In genomic region chr1:181150827-181151534, GRCm38 (mm10) we compare ENCODE assay signal across 7 mouse cellular contexts. TPM values are rescaled to one million over a fixed set of nuclear protein-coding genes. Genes with fewer than 3 reads are reported as not detected.
DNase-seq lines count a peak whose midpoint lies in the region; ATAC-seq lines count a peak whose summit lies in the region.

No protein-coding gene starts in this region.

- H3K9me3 ChIP-seq in intestine, embryonic 16.5 days (ENCODE audit: control insufficient read depth, low read length) = no peaks in the 10 kb centered on the region
- no peaks in the 10 kb centered on the region for H3K9me3 ChIP-seq in midbrain, embryonic 11.5 days (ENCODE audit: control insufficient read depth, low read length)

- peak overlapping the region; percentile 67 for H3K4me2 ChIP-seq in intestine, embryonic 16.5 days (ENCODE audit: low read depth, low read length)
- H3K4me2 ChIP-seq in midbrain, embryonic 11.5 days = peak overlapping the region; percentile 65

- H3K27ac ChIP-seq in intestine, embryonic 16.5 days (ENCODE audit: low read length) = peak overlapping the region; percentile 84
- H3K27ac ChIP-seq in midbrain, embryonic 11.5 days (ENCODE audit: low read depth, low read length) = peak overlapping the region; percentile 84

- H3K36me3 ChIP-seq in intestine, embryonic 16.5 days (ENCODE audit: control insufficient read depth, insufficient read depth, low read length) = no peaks in the 10 kb centered on the region
- H3K36me3 ChIP-seq in midbrain, embryonic 11.5 days (ENCODE audit: control insufficient read depth, insufficient read depth, low read length) = no peaks in the 10 kb centered on the region; the same call in 1 of the 2 replicates

- H3K4me1 ChIP-seq in intestine, embryonic 16.5 days (ENCODE audit: control insufficient read depth, insufficient read depth, low read length) = peaks cover 21% of the 10 kb centered on the region
- H3K4me1 ChIP-seq in midbrain, embryonic 11.5 days (ENCODE audit: control insufficient read depth, insufficient read depth, low read length) = peaks cover 8% of the 10 kb centered on the region; the same call in 1 of the 2 replicates

- peak; percentile 86 for ATAC-seq in intestine, embryonic 16.5 days
- ATAC-seq in midbrain, embryonic 11.5 days (ENCODE audit: low FRiP score) = peak; percentile 95

- no peaks in the 10 kb centered on the region for H3K27me3 ChIP-seq in intestine, embryonic 16.5 days (replicated peaks; ENCODE audit: control insufficient read depth, insufficient read depth, low read length)
- no peaks in the 10 kb centered on the region for H3K27me3 ChIP-seq in midbrain, embryonic 11.5 days (ENCODE audit: control insufficient read depth, insufficient read depth, low read length)

- under 1% methylated on average over 54 of the region's 59 CpGs for WGBS in intestine, embryonic 16.5 days
- under 1% methylated on average over 58 of the region's 59 CpGs for WGBS in midbrain, embryonic 11.5 days

- peak overlapping the region; percentile 93 for H3K9ac ChIP-seq in intestine, embryonic 16.5 days (ENCODE audit: low read depth, low read length)
- peak overlapping the region; percentile 93 for H3K9ac ChIP-seq in midbrain, embryonic 11.5 days (ENCODE audit: low read length)

- intact Hi-C loops in gastrocnemius, postnatal 36 days (cut with DNase I) = no loop called here
- intact Hi-C loops in left cerebral cortex, postnatal 36 days (cut with DNase I) = no loop called here

- H3K4me3 ChIP-seq in intestine, embryonic 16.5 days (ENCODE audit: low read length) = peak overlapping the region; percentile 96
- H3K4me3 ChIP-seq in midbrain, embryonic 11.5 days (ENCODE audit: low read depth, low read length) = peak overlapping the region; percentile 90

- peak; percentile 84 to 87 for DNase-seq in adrenal gland, adult 18-20 months (ENCODE audit: low spot score in 2 of 2)
- DNase-seq in embryo, embryonic 11 days = peak; percentile 96
- DNase-seq in gastrocnemius, postnatal 36 days = peak; percentile 77 to 85
- DNase-seq in left cerebral cortex, postnatal 36 days (ENCODE audit: low spot score in 2 of 2) = peak; percentile 89 to 92
- DNase-seq in midbrain, embryonic 11.5 days (ENCODE audit: low spot score, missing footprints) = peak; percentile 99
- DNase-seq in skeletal muscle tissue, adult 2 months (ENCODE audit: low read depth, low spot score) = peak; percentile 70

RNA-seq across cellular contexts. Expression of gene Cnih4, which starts 6.5 kb away (rescaled TPM):
- total RNA-seq in adrenal gland, adult 18-20 months (2021) = 10 to 100 TPM; 48.2 to 57.8 TPM
- 10 to 100 TPM; 32.2 to 32.7 TPM for total RNA-seq in gastrocnemius, postnatal 36 days (2021)
- 136 and 142 TPM in 2 replicates for polyA plus RNA-seq in intestine, embryonic 16.5 days (2015; fragmentation: Nextera tagmentation; extraction: Ambion mirVana)
- total RNA-seq in left cerebral cortex, postnatal 36 days (2021) = 10 to 100 TPM; 20.9 to 23.6 TPM
- 93.6 and 101 TPM in 2 replicates for polyA plus RNA-seq in midbrain, embryonic 11.5 days (2014; fragmentation: Nextera tagmentation; extraction: Ambion mirVana)

RNA-seq across cellular contexts. Expression of gene Nvl, which starts 7.0 kb away (rescaled TPM):
- 10 to 100 TPM; 17.4 to 19.2 TPM for total RNA-seq in adrenal gland, adult 18-20 months (2021)
- total RNA-seq in gastrocnemius, postnatal 36 days (2021) = 1 to 10 TPM; 7.3 to 7.8 TPM
- 18.5 and 18.9 TPM in 2 replicates for polyA plus RNA-seq in intestine, embryonic 16.5 days (2015; fragmentation: Nextera tagmentation; extraction: Ambion mirVana)
- 10 to 100 TPM; 25.4 to 40.2 TPM for total RNA-seq in left cerebral cortex, postnatal 36 days (2021)
- 35.1 and 36.9 TPM in 2 replicates for polyA plus RNA-seq in midbrain, embryonic 11.5 days (2014; fragmentation: Nextera tagmentation; extraction: Ambion mirVana)

Comparison
In these comparisons a context has a peak if more than half of its experiments do, and no peak if none do; other contexts are left out.
1. Peak in every context shown above with its lines: DNase-seq, ATAC-seq, H3K4me3 ChIP-seq and H3K27ac ChIP-seq.